Mouse (Mus musculus): Measurements from ENCODE around the gene Impdh2. TPM values are rescaled to one million over a fixed set of nuclear protein-coding genes. Genes with fewer than 3 reads are reported as not detected.

The Impdh2 gene
- polyA plus RNA-seq, 1 experiment from 2014 or later: 131 TPM

GRCm38 (mm10) chr9:108572321-108572720 is 12.2 kb downstream of the Impdh2 start:
- Histone ChIP-seq H3K27me3 (no peaks in the 10 kb centered on the region), H3K27ac (no peak overlapping the region), H3K9me3 (replicated peaks) (no peaks in the 10 kb centered on the region), H3K4me1 (peaks cover 70% of the 10 kb centered on the region), H3K4me3 (no peak overlapping the region), H3K9ac (no peak overlapping the region), H3K36me3 (peaks cover 56% of the 10 kb centered on the region), H3K4me2 (replicated peaks) (no peak overlapping the region)
- ATAC-seq (ENCODE audit: low FRiP score): no peak
- WGBS: 86% methylated on average over 10 of the region's 10 CpGs

- peak overlapping the region; percentile 69; the same call in 1 of the 2 replicates for H3K4me2 ChIP-seq (replicated peaks)
- no peak overlapping the region; the same call in 1 of the 2 replicates for H3K27ac ChIP-seq
Measured at GRCm38 (mm10) chr9:108573774-108574690, 13.9 kb downstream of the Impdh2 start.

GRCm38 (mm10) chr9:108574921-108575320 is 14.8 kb downstream of the Impdh2 start:
- Histone ChIP-seq H3K9me3 (replicated peaks) (no peaks in the 10 kb centered on the region), H3K4me3 (no peak overlapping the region), H3K4me2 (replicated peaks) (peak overlapping the region; percentile 69; the same call in 1 of the 2 replicates), H3K9ac (0 out of 2 replicates have a peak overlapping the region, but pooled peaks have one; percentile 32), H3K27ac (peak overlapping the region; percentile 24; the same call in 1 of the 2 replicates), H3K27me3 (peaks cover 4% of the 10 kb centered on the region; the same call in 1 of the 2 replicates), H3K36me3 (peaks cover 56% of the 10 kb centered on the region), H3K4me1 (peaks cover 70% of the 10 kb centered on the region)
- no peak for ATAC-seq (ENCODE audit: low FRiP score)
- 79% methylated on average over 12 of the region's 12 CpGs for WGBS

More at GRCm38 (mm10) chr9:108573774-108574690, 13.9 kb downstream of the Impdh2 start:
- no peak for ATAC-seq (ENCODE audit: low FRiP score)
- Histone ChIP-seq H3K36me3 (peaks cover 56% of the 10 kb centered on the region), H3K4me3 (no peak overlapping the region), H3K9ac (peak overlapping the region; percentile 9; the same call in 1 of the 2 replicates), H3K4me1 (peaks cover 65% of the 10 kb centered on the region), H3K9me3 (replicated peaks) (no peaks in the 10 kb centered on the region), H3K27me3 (no peaks in the 10 kb centered on the region)
- WGBS: 50% methylated on average over 26 of the region's 26 CpGs

GRCm38 (mm10) chr9:108575321-108576297 is 15.5 kb downstream of the Impdh2 start:
- WGBS: 84% methylated on average over 37 of the region's 37 CpGs
- H3K9me3 ChIP-seq (replicated peaks): no peaks in the 10 kb centered on the region
- peaks cover 63% of the 10 kb centered on the region for H3K4me1 ChIP-seq
- no peak for ATAC-seq (ENCODE audit: low FRiP score)
- no peak overlapping the region; the same call in 1 of the 2 replicates for H3K4me3 ChIP-seq
- H3K36me3 ChIP-seq: peaks cover 54% of the 10 kb centered on the region
- peaks cover 5% of the 10 kb centered on the region for H3K27me3 ChIP-seq
- peak overlapping the region; percentile 32 for H3K9ac ChIP-seq
- no peak overlapping the region; the same call in 1 of the 2 replicates for H3K27ac ChIP-seq
- peak overlapping the region; percentile 69 for H3K4me2 ChIP-seq (replicated peaks)

GRCm38 (mm10) chr9:108577025-108577424 is 16.9 kb downstream of the Impdh2 start:
- WGBS: 53% methylated on average over 6 of the region's 6 CpGs
- Histone ChIP-seq H3K27ac (peak overlapping the region; percentile 35), H3K4me2 (replicated peaks) (peak overlapping the region; percentile 69), H3K4me1 (peaks cover 59% of the 10 kb centered on the region), H3K9ac (peak overlapping the region; percentile 96; the same call in 1 of the 2 replicates), H3K36me3 (peaks cover 45% of the 10 kb centered on the region), H3K4me3 (peak overlapping the region; percentile 83), H3K9me3 (replicated peaks) (no peaks in the 10 kb centered on the region), H3K27me3 (peaks cover 16% of the 10 kb centered on the region)
- no peak for ATAC-seq (ENCODE audit: low FRiP score)

GRCm38 (mm10) chr9:108577934-108578544 is 18.0 kb downstream of the Impdh2 start:
- ATAC-seq (ENCODE audit: low FRiP score): peak; percentile 69
- H3K4me1 ChIP-seq: peaks cover 59% of the 10 kb centered on the region
- H3K36me3 ChIP-seq: peaks cover 35% of the 10 kb centered on the region

GRCm38 (mm10) chr9:108578545-108579343 is 18.7 kb downstream of the Impdh2 start, which contains the start of gene Wdr6:
Gene Wdr6, minus strand, starts transcription at chr9:108578739.
- 4% methylated on average over 51 of the region's 51 CpGs for WGBS

More at GRCm38 (mm10) chr9:108577934-108578544, 18.0 kb downstream of the Impdh2 start:
- Histone ChIP-seq H3K27ac (peak overlapping the region; percentile 97), H3K4me2 (replicated peaks) (peak overlapping the region; percentile 69), H3K9ac (peak overlapping the region; percentile 96), H3K4me3 (peak overlapping the region; percentile 83), H3K9me3 (replicated peaks) (no peaks in the 10 kb centered on the region), H3K27me3 (peaks cover 19% of the 10 kb centered on the region)
- under 1% methylated on average over 24 of the region's 24 CpGs for WGBS

GRCm38 (mm10) chr9:108579344-108579690 is 19.2 kb downstream of the Impdh2 start:
- Histone ChIP-seq H3K36me3 (peaks cover 27% of the 10 kb centered on the region), H3K4me2 (replicated peaks) (peak overlapping the region; percentile 69), H3K4me3 (peak overlapping the region; percentile 83), H3K27me3 (peaks cover 25% of the 10 kb centered on the region), H3K4me1 (peaks cover 47% of the 10 kb centered on the region), H3K9ac (peak overlapping the region; percentile 96), H3K27ac (peak overlapping the region; percentile 97), H3K9me3 (replicated peaks) (no peaks in the 10 kb centered on the region)
- 64% methylated on average over 5 of the region's 5 CpGs for WGBS
- ATAC-seq (ENCODE audit: low FRiP score): no peak; the same call in 1 of the 2 replicates

More at GRCm38 (mm10) chr9:108578545-108579343, 18.7 kb downstream of the Impdh2 start, which contains the start of gene Wdr6:
- Histone ChIP-seq H3K9me3 (replicated peaks) (no peaks in the 10 kb centered on the region), H3K4me3 (peak within 1 kb of the TSS; percentile 83), H3K4me1 (peaks cover 53% of the 10 kb centered on the region), H3K4me2 (replicated peaks) (peak within 1 kb of the TSS; percentile 69), H3K27ac (peak within 1 kb of the TSS; percentile 97), H3K9ac (peak within 1 kb of the TSS; percentile 96), H3K27me3 (peaks cover 25% of the 10 kb centered on the region), H3K36me3 (peaks cover 33% of the 10 kb centered on the region)
- peak; percentile 97 for ATAC-seq (ENCODE audit: low FRiP score)

- WGBS: 3% methylated on average over 14 of the region's 14 CpGs
- peak; percentile 98 for ATAC-seq (ENCODE audit: low FRiP score)
Measured at GRCm38 (mm10) chr9:108587571-108588180, 27.6 kb downstream of the Impdh2 start.

GRCm38 (mm10) chr9:108589229-108589628 is 29.1 kb downstream of the Impdh2 start:
- Histone ChIP-seq H3K27ac (peak overlapping the region; percentile 98), H3K27me3 (no peaks in the 10 kb centered on the region; the same call in 1 of the 2 replicates), H3K4me1 (peaks cover 39% of the 10 kb centered on the region), H3K9me3 (replicated peaks) (no peaks in the 10 kb centered on the region), H3K36me3 (no peaks in the 10 kb centered on the region), H3K9ac (no peak overlapping the region), H3K4me3 (no peak overlapping the region), H3K4me2 (replicated peaks) (no peak overlapping the region)
- ATAC-seq (ENCODE audit: low FRiP score): no peak
- WGBS: 79% methylated on average over 5 of the region's 5 CpGs

More at GRCm38 (mm10) chr9:108587571-108588180, 27.6 kb downstream of the Impdh2 start:
- peak overlapping the region; percentile 58 for H3K4me2 ChIP-seq (replicated peaks)
- H3K27ac ChIP-seq: peak overlapping the region; percentile 98
- peak overlapping the region; percentile 57 for H3K9ac ChIP-seq
- H3K4me1 ChIP-seq: peaks cover 39% of the 10 kb centered on the region
- peak overlapping the region; percentile 21 for H3K4me3 ChIP-seq
- H3K36me3 ChIP-seq: 0 out of 2 replicates have a peak, but pooled peaks cover 5% of the 10 kb centered on the region
- no peaks in the 10 kb centered on the region for H3K9me3 ChIP-seq (replicated peaks)
- H3K27me3 ChIP-seq: peaks cover 9% of the 10 kb centered on the region; the same call in 1 of the 2 replicates
